Mouse (Mus musculus) erythroblast, embryonic 14.5 days (primary cell): ENCODE data around the gene Cd19.

Experiments
- GATA1 ChIP-seq: IDR thresholded peaks from 2 replicates; pipeline ENCODE4 v1.6.1; 2012; ENCODE audit warnings: low read length, inconsistent platforms, mixed read lengths
- TAL1 ChIP-seq: IDR thresholded peaks from 3 replicates; pipeline ENCODE4 v1.6.1; 2012; ENCODE audit warnings: low read length, inconsistent platforms, mixed read lengths

DNA sequence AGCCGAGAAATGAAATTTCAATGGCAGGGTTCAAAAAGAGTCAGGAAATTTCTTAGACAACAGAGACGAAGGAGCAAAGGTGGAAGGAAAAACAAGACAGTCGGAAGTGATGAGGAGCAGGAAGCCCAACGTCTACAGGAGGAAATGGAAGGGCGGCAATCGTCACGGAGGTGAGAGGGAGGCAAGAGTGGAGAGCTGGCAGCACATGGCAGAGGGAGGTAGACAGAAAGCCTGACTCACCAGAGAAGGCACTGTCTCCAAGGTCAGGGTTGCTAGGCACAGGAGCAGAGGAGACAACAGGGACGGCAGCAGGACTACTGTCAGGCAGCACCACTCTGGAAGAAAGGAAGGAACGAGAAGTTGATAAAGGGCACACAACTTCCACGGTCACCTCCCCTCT lies 47.1 kb downstream of the Cd19 start:
- TF ChIP-seq TAL1 = no peak
- no peak for TF ChIP-seq GATA1
